Mouse (Mus musculus): ENCODE measurements around the gene Sgo1. TPM values are rescaled to one million over a fixed set of nuclear protein-coding genes. Genes with fewer than 3 reads are reported as not detected.

The Sgo1 gene
- 11.6 and 16.6 TPM in 2 replicates for polyA plus RNA-seq (2012)

GRCm38 (mm10) chr17:53688877-53689802, at the start of gene Sgo1:
Sgo1 (minus strand) TSS chr17:53689333.

Other genes starting within 250 kb of the Sgo1 start
- gene Efhb, start 226.0 kb downstream of the Sgo1 start, polyA plus RNA-seq (2012) = not detected in 2 replicates
- 14.5 and 27.1 TPM in 2 replicates for gene Rab5a, start 210.1 kb downstream of the Sgo1 start, polyA plus RNA-seq (2012)
- gene Pp2d1, start 149.9 kb downstream of the Sgo1 start, polyA plus RNA-seq (2012) = 0.02 TPM in 1 of 2 replicates, not detected in the other
- 3.2 and 4.3 TPM in 2 replicates for gene Kat2b, start 122.5 kb downstream of the Sgo1 start, polyA plus RNA-seq (2012)
- gene Sult1c2, start 157.0 kb upstream of the Sgo1 start, polyA plus RNA-seq (2012) = not detected in 2 replicates